Mouse (Mus musculus) forebrain, embryonic 13.5 days (tissue): ENCODE measurements around the gene Mcfd2. TPM values are rescaled to one million over a fixed set of nuclear protein-coding genes. Genes with fewer than 3 reads are reported as not detected.

Experiments used
- ATAC-seq: fragments of 200-750 bp; cut with Nextera tagmentation; 2 replicates; pipeline ENCODE4 v1.8.0; 2017
- H3K27ac ChIP-seq: fragments of 300-500 bp; sonication (generic); 2 replicates; pipeline ENCODE4 v1.5.1; 2015; ENCODE audit warnings: inconsistent platforms, mild to moderate bottlenecking, moderate library complexity
- H3K27me3 ChIP-seq: fragments of 300-500 bp; sonication (generic); 2 replicates; pipeline ENCODE4 v1.6.1; 2015; ENCODE audit warnings: mild to moderate bottlenecking, inconsistent platforms
- H3K36me3 ChIP-seq: fragments of 300-500 bp; sonication (generic); 2 replicates; pipeline ENCODE4 v1.6.1; 2015; ENCODE audit warnings: mild to moderate bottlenecking, inconsistent platforms; ENCODE audit not compliant: poor library complexity, severe bottlenecking
- H3K4me1 ChIP-seq: fragments of 300-500 bp; sonication (generic); 2 replicates; pipeline ENCODE4 v1.6.1; 2015; ENCODE audit warnings: inconsistent platforms
- H3K4me2 ChIP-seq: fragments of 300-500 bp; sonication (generic); 2 replicates; pipeline ENCODE4 v1.6.1; 2015; ENCODE audit warnings: inconsistent platforms, mild to moderate bottlenecking, moderate library complexity
- H3K4me3 ChIP-seq: fragments of 300-500 bp; sonication (generic); 2 replicates; pipeline ENCODE4 v1.5.1; 2015; ENCODE audit warnings: mild to moderate bottlenecking, inconsistent platforms
- H3K9ac ChIP-seq: fragments of 300-500 bp; sonication (generic); 2 replicates; pipeline ENCODE4 v1.6.1; 2015; ENCODE audit warnings: mild to moderate bottlenecking, inconsistent platforms
- H3K9me3 ChIP-seq: fragments of 300-500 bp; sonication (generic); replicated peaks from 2 replicates; pipeline ENCODE4 v1.6.1; 2016; ENCODE audit warnings: inconsistent platforms
- WGBS: fragments of 180-500 bp; shearing (Covaris S2); methylation state at CpG from one replicate; pipeline ENCODE4 v1.1.7; 2015; 5-methylcytosine and 5-hydroxymethylcytosine counted together
- polyA plus RNA-seq: library from polyadenylated mRNA; unstranded; fragments of >200 nt; fragmentation: Nextera tagmentation; extraction: Ambion mirVana; gene quantifications from 2 replicates; pipeline ENCODE4 v1.2.1, GENCODE M21; 2015

The Mcfd2 gene
- polyA plus RNA-seq, 1 experiment from 2014 or later = 53.1 TPM

GRCm38 (mm10) chr17:87264927-87265791, 576 bp downstream of the Mcfd2 start:
- ATAC-seq = peak; percentile 81
- H3K27ac ChIP-seq = peak overlapping the region; percentile 8; the same call in 1 of the 2 replicates
- WGBS = 6% methylated on average over 28 of the region's 28 CpGs
- peak overlapping the region; percentile 88 for H3K4me3 ChIP-seq
- H3K9ac ChIP-seq = peak overlapping the region; percentile 93
- peaks cover 9% of the 10 kb centered on the region for H3K9me3 ChIP-seq
- H3K4me1 ChIP-seq = peaks cover 16% of the 10 kb centered on the region
- peak overlapping the region; percentile 86 for H3K4me2 ChIP-seq
- 0 out of 2 replicates have a peak, but pooled peaks cover 5% of the 10 kb centered on the region for H3K27me3 ChIP-seq
- H3K36me3 ChIP-seq = peaks cover 31% of the 10 kb centered on the region

DNA sequence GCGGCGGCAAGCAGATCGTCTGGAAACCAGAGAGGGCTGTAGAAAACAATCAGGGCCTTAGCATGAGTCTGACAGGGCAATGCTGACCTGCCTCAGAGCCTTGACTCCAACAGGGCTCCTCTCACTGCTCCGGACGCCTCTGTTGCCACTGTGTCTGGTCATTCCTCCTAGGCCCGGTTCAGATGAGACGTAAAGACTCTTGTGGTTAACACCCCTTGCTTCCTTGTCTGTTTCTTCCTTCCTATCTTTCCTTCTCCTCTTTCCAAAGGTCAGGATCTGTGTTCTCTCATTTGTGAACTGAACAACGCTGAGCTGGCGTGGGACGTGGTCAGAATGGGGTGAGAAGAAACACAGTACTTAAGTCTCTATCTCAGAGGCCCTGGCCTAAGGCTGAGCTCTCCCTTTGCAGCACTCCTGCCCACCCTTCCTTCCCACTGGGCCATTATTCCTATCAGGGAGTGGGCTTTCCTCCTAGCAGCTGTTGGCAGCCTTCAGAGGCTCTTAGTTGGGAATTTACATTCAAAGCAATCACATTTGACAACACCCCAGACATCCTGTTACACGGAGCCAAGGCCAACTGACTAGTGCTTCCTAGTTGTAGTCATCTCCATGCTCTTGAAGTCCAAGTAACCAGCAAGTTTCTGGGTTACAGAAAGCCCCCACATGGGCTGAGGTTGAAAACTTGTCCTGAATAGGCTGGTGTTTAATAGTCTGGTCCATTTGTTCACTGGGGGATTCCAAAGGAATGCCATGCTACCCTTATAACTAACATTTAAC, 1.5 kb downstream of the Mcfd2 start:
- peak overlapping the region; percentile 93; the same call in 1 of the 2 replicates for H3K9ac ChIP-seq

GRCm38 (mm10) chr17:87263401-87263800, 2.3 kb downstream of the Mcfd2 start:
- Histone ChIP-seq H3K27ac (no peak overlapping the region), H3K27me3 (0 out of 2 replicates have a peak, but pooled peaks cover 5% of the 10 kb centered on the region), H3K9me3 (peaks cover 9% of the 10 kb centered on the region), H3K4me2 (no peak overlapping the region), H3K4me1 (peaks cover 16% of the 10 kb centered on the region), H3K36me3 (peaks cover 45% of the 10 kb centered on the region), H3K4me3 (no peak overlapping the region), H3K9ac (no peak overlapping the region)
- 94% methylated on average over 6 of the region's 6 CpGs for WGBS
- no peak for ATAC-seq

More for the DNA sequence above, 1.5 kb downstream of the Mcfd2 start:
- H3K4me1 ChIP-seq = peaks cover 16% of the 10 kb centered on the region
- peak overlapping the region; percentile 88 for H3K4me3 ChIP-seq
- ATAC-seq = no peak
- H3K4me2 ChIP-seq = peak overlapping the region; percentile 86
- peaks cover 40% of the 10 kb centered on the region for H3K36me3 ChIP-seq
- H3K27ac ChIP-seq = no peak overlapping the region
- H3K27me3 ChIP-seq = 0 out of 2 replicates have a peak, but pooled peaks cover 5% of the 10 kb centered on the region
- H3K9me3 ChIP-seq = peaks cover 9% of the 10 kb centered on the region
- 93% methylated on average over 11 of the region's 11 CpGs for WGBS

- ATAC-seq = no peak
- no peak overlapping the region for H3K4me2 ChIP-seq
- H3K27ac ChIP-seq = no peak overlapping the region
- peaks cover 76% of the 10 kb centered on the region for H3K36me3 ChIP-seq
- H3K27me3 ChIP-seq = no peaks in the 10 kb centered on the region
- H3K4me3 ChIP-seq = no peak overlapping the region
- H3K4me1 ChIP-seq = no peaks in the 10 kb centered on the region
- WGBS = 88% methylated on average over 16 of the region's 16 CpGs
- no peak overlapping the region for H3K9ac ChIP-seq
- H3K9me3 ChIP-seq = no peaks in the 10 kb centered on the region; the same call in 1 of the 2 replicates
Measured at GRCm38 (mm10) chr17:87255672-87256071, 10.1 kb downstream of the Mcfd2 start.

GRCm38 (mm10) chr17:87254384-87254783, 11.4 kb downstream of the Mcfd2 start:
- H3K27me3 ChIP-seq = no peaks in the 10 kb centered on the region
- peaks cover 63% of the 10 kb centered on the region for H3K36me3 ChIP-seq
- no peak overlapping the region for H3K4me2 ChIP-seq
- no peak overlapping the region for H3K27ac ChIP-seq
- no peak overlapping the region for H3K9ac ChIP-seq
- H3K4me1 ChIP-seq = no peaks in the 10 kb centered on the region
- H3K4me3 ChIP-seq = no peak overlapping the region
- 79% methylated on average over 8 of the region's 8 CpGs for WGBS
- H3K9me3 ChIP-seq = no peaks in the 10 kb centered on the region
- ATAC-seq = no peak

GRCm38 (mm10) chr17:87246103-87246502, 19.6 kb downstream of the Mcfd2 start:
- H3K4me2 ChIP-seq = no peak overlapping the region
- H3K9ac ChIP-seq = no peak overlapping the region
- WGBS = 81% methylated on average over 9 of the region's 9 CpGs
- H3K9me3 ChIP-seq = no peaks in the 10 kb centered on the region
- H3K4me1 ChIP-seq = no peaks in the 10 kb centered on the region
- ATAC-seq = no peak
- H3K27ac ChIP-seq = no peak overlapping the region
- H3K27me3 ChIP-seq = no peaks in the 10 kb centered on the region
- no peaks in the 10 kb centered on the region for H3K36me3 ChIP-seq
- H3K4me3 ChIP-seq = no peak overlapping the region

GRCm38 (mm10) chr17:87237826-87238225, 27.9 kb downstream of the Mcfd2 start:
- Histone ChIP-seq H3K9ac (no peak overlapping the region), H3K27ac (no peak overlapping the region; the same call in 1 of the 2 replicates)

GRCm38 (mm10) chr17:87236725-87237650, 28.7 kb downstream of the Mcfd2 start:
- H3K4me1 ChIP-seq = peaks cover 6% of the 10 kb centered on the region; the same call in 1 of the 2 replicates
- H3K9ac ChIP-seq = no peak overlapping the region
- WGBS = 52% methylated on average over 18 of the region's 18 CpGs
- H3K27ac ChIP-seq = peak overlapping the region; percentile 19; the same call in 1 of the 2 replicates
- H3K36me3 ChIP-seq = no peaks in the 10 kb centered on the region
- no peak overlapping the region for H3K4me3 ChIP-seq
- no peaks in the 10 kb centered on the region for H3K27me3 ChIP-seq
- H3K4me2 ChIP-seq = no peak overlapping the region
- no peaks in the 10 kb centered on the region for H3K9me3 ChIP-seq
- peak; percentile 50; the same call in 1 of the 2 replicates for ATAC-seq

More at GRCm38 (mm10) chr17:87237826-87238225, 27.9 kb downstream of the Mcfd2 start:
- WGBS = 86% methylated on average over 11 of the region's 11 CpGs
- no peaks in the 10 kb centered on the region for H3K9me3 ChIP-seq
- no peak overlapping the region for H3K4me2 ChIP-seq
- no peak for ATAC-seq
- no peaks in the 10 kb centered on the region for H3K27me3 ChIP-seq
- peaks cover 6% of the 10 kb centered on the region; the same call in 1 of the 2 replicates for H3K4me1 ChIP-seq
- H3K36me3 ChIP-seq = no peaks in the 10 kb centered on the region
- H3K4me3 ChIP-seq = no peak overlapping the region

- Histone ChIP-seq H3K27ac (no peak overlapping the region), H3K4me3 (no peak overlapping the region), H3K36me3 (no peaks in the 10 kb centered on the region), H3K9me3 (no peaks in the 10 kb centered on the region), H3K4me2 (no peak overlapping the region), H3K4me1 (peaks cover 6% of the 10 kb centered on the region; the same call in 1 of the 2 replicates), H3K9ac (no peak overlapping the region), H3K27me3 (no peaks in the 10 kb centered on the region)
- WGBS = 87% methylated on average over 6 of the region's 6 CpGs
- no peak for ATAC-seq
Measured at GRCm38 (mm10) chr17:87235019-87235418, 30.7 kb downstream of the Mcfd2 start.

DNA sequence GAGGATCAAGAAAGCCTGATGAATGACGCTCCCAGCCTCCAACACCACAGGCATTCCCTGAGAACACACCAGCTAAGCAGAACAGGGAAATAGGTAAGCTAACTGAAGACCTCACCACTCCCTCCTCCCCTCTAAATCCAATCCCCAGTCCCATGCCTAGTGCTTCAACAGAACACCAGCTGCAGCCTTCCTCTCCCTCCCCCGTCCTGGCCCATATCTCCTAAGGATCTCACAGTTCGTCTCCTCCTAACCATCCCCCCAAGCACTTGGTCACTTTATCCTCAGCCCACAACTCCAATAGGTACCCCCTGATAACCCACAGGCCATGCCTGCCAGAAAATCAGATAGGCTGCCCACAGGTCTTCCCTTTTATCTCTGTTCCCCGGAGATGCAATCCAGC, 37.9 kb downstream of the Mcfd2 start:
- Histone ChIP-seq H3K27ac (no peak overlapping the region), H3K4me2 (no peak overlapping the region), H3K4me1 (no peaks in the 10 kb centered on the region), H3K9me3 (no peaks in the 10 kb centered on the region), H3K27me3 (no peaks in the 10 kb centered on the region), H3K9ac (no peak overlapping the region), H3K4me3 (no peak overlapping the region), H3K36me3 (no peaks in the 10 kb centered on the region)
- WGBS = 80% methylated on average over 4 of the region's 4 CpGs
- ATAC-seq = no peak

DNA sequence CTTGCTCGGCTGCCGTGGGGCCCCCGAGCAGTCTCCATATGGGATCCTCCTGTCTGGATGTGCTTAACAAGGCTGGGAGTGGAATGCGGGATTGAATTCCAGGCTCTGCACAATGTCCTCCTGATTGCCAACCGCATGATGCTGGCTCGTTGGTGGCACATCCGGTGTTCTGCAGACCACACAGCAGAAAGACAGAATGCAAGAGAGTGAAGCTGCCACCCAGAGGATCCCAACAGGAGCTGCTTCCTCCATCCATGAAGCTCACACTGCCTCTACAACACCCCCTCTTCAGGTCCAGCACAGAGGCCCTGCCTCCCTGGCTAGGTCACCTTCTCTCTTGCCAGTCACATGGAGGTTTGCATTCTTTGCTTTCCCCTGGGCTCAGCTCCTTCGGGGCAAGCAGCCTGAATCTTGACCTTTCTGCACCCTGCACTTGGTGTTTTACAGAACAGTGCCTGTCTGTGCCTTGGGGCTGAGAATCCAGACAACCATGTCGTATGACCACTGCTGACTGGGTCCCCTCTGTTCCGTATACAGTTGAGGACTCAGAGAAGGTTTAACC, 39.6 kb downstream of the Mcfd2 start:
- Histone ChIP-seq H3K4me3 (no peak overlapping the region), H3K4me2 (no peak overlapping the region), H3K27ac (no peak overlapping the region), H3K9ac (no peak overlapping the region), H3K36me3 (no peaks in the 10 kb centered on the region), H3K9me3 (no peaks in the 10 kb centered on the region), H3K27me3 (no peaks in the 10 kb centered on the region), H3K4me1 (no peaks in the 10 kb centered on the region)
- ATAC-seq = no peak
- WGBS = 83% methylated on average over 10 of the region's 10 CpGs
